Comparison of ENCODE assay signal across 8 mouse cellular contexts in the genomic region with DNA sequence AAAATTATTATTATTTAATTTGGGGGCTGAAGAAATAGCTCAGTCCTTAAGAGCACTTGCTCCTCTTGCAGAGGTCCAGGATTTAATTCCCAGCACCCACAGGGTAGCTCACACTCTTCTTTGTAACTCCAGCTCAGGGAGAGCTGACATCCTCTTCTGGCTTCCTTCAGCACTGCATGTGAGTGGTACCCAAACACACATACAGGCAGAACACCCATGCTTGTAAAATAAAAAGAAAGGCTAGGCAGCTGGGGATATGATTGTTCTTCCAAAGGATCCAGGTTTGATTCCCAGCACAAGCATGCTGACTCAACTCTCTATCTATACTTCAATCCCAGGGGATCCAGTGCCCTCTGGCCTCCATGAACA. TPM values are rescaled to one million over a fixed set of nuclear protein-coding genes. Genes with fewer than 3 reads are reported as not detected.
DNase-seq lines count a peak whose midpoint lies in the region; ATAC-seq lines count a peak whose summit lies in the region.

No protein-coding gene starts in this region.

- peaks cover 13% of the 10 kb centered on the region for H3K4me1 ChIP-seq in neural tube, embryonic 11.5 days (ENCODE audit: control insufficient read depth, insufficient read depth, low read length)
- H3K4me1 ChIP-seq in liver, embryonic 12.5 days = peaks cover 45% of the 10 kb centered on the region

- H3K27ac ChIP-seq in neural tube, embryonic 11.5 days (ENCODE audit: low read depth, low read length) = no peak overlapping the region
- H3K27ac ChIP-seq in liver, embryonic 12.5 days = no peak overlapping the region

- H3K4me2 ChIP-seq in neural tube, embryonic 11.5 days (ENCODE audit: low read depth) = peak overlapping the region; percentile 2; the same call in 1 of the 2 replicates
- peak overlapping the region; percentile 81 for H3K4me2 ChIP-seq in liver, embryonic 12.5 days

- H3K36me3 ChIP-seq in neural tube, embryonic 11.5 days (ENCODE audit: control insufficient read depth, insufficient read depth, low read length) = peaks cover 3% of the 10 kb centered on the region
- peaks cover 25% of the 10 kb centered on the region for H3K36me3 ChIP-seq in liver, embryonic 12.5 days

- no peaks in the 10 kb centered on the region for H3K27me3 ChIP-seq in neural tube, embryonic 11.5 days (ENCODE audit: control insufficient read depth, insufficient read depth, low read length)
- H3K27me3 ChIP-seq in liver, embryonic 12.5 days (replicated peaks) = no peaks in the 10 kb centered on the region

- peak; percentile 91 for DNase-seq in heart, adult 11 months
- DNase-seq in heart, postnatal 14 days = no peak
- DNase-seq in neural tube, embryonic 11.5 days (ENCODE audit: low spot score) = no peak
- DNase-seq in neural tube, embryonic 10.5 days (ENCODE audit: extremely low spot score, low spot score) = no peak
- no peak for DNase-seq in thymus, postnatal 10 days (ENCODE audit: low spot score in 2 of 2)
- no peak for DNase-seq in left cerebral cortex, postnatal 10 days (ENCODE audit: extremely low spot score in 1 of 2, low spot score in 2 of 2)

- H3K9ac ChIP-seq in neural tube, embryonic 11.5 days (ENCODE audit: low read length) = no peak overlapping the region
- peak overlapping the region; percentile 74; the same call in 1 of the 2 replicates for H3K9ac ChIP-seq in liver, embryonic 12.5 days

- intact Hi-C loops in heart, postnatal 14 days (cut with DNase I) = no loop called here
- intact Hi-C loops in left cerebral cortex, postnatal 10 days (cut with DNase I) = no loop called here

- no peak overlapping the region for H3K4me3 ChIP-seq in neural tube, embryonic 11.5 days (ENCODE audit: low read depth, low read length)
- peak overlapping the region; percentile 76 for H3K4me3 ChIP-seq in liver, embryonic 12.5 days

- no peaks in the 10 kb centered on the region for H3K9me3 ChIP-seq in neural tube, embryonic 11.5 days (ENCODE audit: control insufficient read depth, low read length)
- H3K9me3 ChIP-seq in liver, embryonic 12.5 days (replicated peaks) = no peaks in the 10 kb centered on the region

- no peak for ATAC-seq in neural tube, embryonic 11.5 days (ENCODE audit: insufficient read depth, low FRiP score, low TSS enrichment)
- ATAC-seq in liver, embryonic 12.5 days = no peak
- no peak for ATAC-seq in cerebellum, adult (ENCODE audit: insufficient number of reproducible peaks, low FRiP score, low TSS enrichment)

RNA-seq across cellular contexts. Expression of a gene that starts 0.6 kb away (rescaled TPM):
- 10 to 100 TPM; 53.9 to 63.0 TPM for total RNA-seq in heart, postnatal 14 days (2021)
- 172 and 182 TPM in 2 replicates for polyA plus RNA-seq in neural tube, embryonic 11.5 days (2014; fragmentation: Nextera tagmentation; extraction: Ambion mirVana)
- polyA plus RNA-seq in liver, embryonic 12.5 days (2016; fragmentation: Nextera tagmentation; extraction: Ambion mirVana) = 105 and 110 TPM in 2 replicates
- 100 to 1,000 TPM; 109 to 110 TPM for total RNA-seq in left cerebral cortex, postnatal 10 days (2021)

RNA-seq across cellular contexts. Expression of a gene that starts 3.4 kb away (rescaled TPM):
- total RNA-seq in heart, postnatal 14 days (2021) = 1 to 10 TPM; 1.2 to 2.3 TPM
- 6.6 and 7.2 TPM in 2 replicates for polyA plus RNA-seq in neural tube, embryonic 11.5 days (2014; fragmentation: Nextera tagmentation; extraction: Ambion mirVana)
- 2.3 and 2.8 TPM in 2 replicates for polyA plus RNA-seq in liver, embryonic 12.5 days (2016; fragmentation: Nextera tagmentation; extraction: Ambion mirVana)
- total RNA-seq in left cerebral cortex, postnatal 10 days (2021) = 1 to 10 TPM; 4.5 to 5.5 TPM

RNA-seq across cellular contexts. Expression of a gene that starts 12.7 kb away (rescaled TPM):
- total RNA-seq in heart, postnatal 14 days (2021) = 1 to 10 TPM; 7.2 to 8.9 TPM
- polyA plus RNA-seq in neural tube, embryonic 11.5 days (2014; fragmentation: Nextera tagmentation; extraction: Ambion mirVana) = 20.7 and 22.4 TPM in 2 replicates
- 21.8 and 23.1 TPM in 2 replicates for polyA plus RNA-seq in liver, embryonic 12.5 days (2016; fragmentation: Nextera tagmentation; extraction: Ambion mirVana)
- total RNA-seq in left cerebral cortex, postnatal 10 days (2021) = 10 to 100 TPM; 16.4 to 17.8 TPM

RNA-seq across cellular contexts. Expression of a gene that starts 20.2 kb away (rescaled TPM):
- 10 to 100 TPM; 15.1 to 15.4 TPM for total RNA-seq in heart, postnatal 14 days (2021)
- polyA plus RNA-seq in neural tube, embryonic 11.5 days (2014; fragmentation: Nextera tagmentation; extraction: Ambion mirVana) = 50.6 and 51.6 TPM in 2 replicates
- 29.6 and 31.6 TPM in 2 replicates for polyA plus RNA-seq in liver, embryonic 12.5 days (2016; fragmentation: Nextera tagmentation; extraction: Ambion mirVana)
- 10 to 100 TPM; 27.7 to 29.0 TPM for total RNA-seq in left cerebral cortex, postnatal 10 days (2021)

RNA-seq across cellular contexts. Expression of a gene that starts 20.9 kb away (rescaled TPM):
- total RNA-seq in heart, postnatal 14 days (2021) = 10 to 100 TPM; 48.5 to 51.1 TPM
- polyA plus RNA-seq in neural tube, embryonic 11.5 days (2014; fragmentation: Nextera tagmentation; extraction: Ambion mirVana) = 5.7 and 6.1 TPM in 2 replicates
- polyA plus RNA-seq in liver, embryonic 12.5 days (2016; fragmentation: Nextera tagmentation; extraction: Ambion mirVana) = 3.5 and 3.6 TPM in 2 replicates
- total RNA-seq in left cerebral cortex, postnatal 10 days (2021) = 10 to 100 TPM; 98.6 to 98.9 TPM
